Mouse (Mus musculus): ENCODE data around the gene Eme2. TPM values are rescaled to one million over a fixed set of nuclear protein-coding genes. Genes with fewer than 3 reads are reported as not detected.

Gene Eme2
- polyA plus RNA-seq, 1 experiment: 11.2 TPM

DNA sequence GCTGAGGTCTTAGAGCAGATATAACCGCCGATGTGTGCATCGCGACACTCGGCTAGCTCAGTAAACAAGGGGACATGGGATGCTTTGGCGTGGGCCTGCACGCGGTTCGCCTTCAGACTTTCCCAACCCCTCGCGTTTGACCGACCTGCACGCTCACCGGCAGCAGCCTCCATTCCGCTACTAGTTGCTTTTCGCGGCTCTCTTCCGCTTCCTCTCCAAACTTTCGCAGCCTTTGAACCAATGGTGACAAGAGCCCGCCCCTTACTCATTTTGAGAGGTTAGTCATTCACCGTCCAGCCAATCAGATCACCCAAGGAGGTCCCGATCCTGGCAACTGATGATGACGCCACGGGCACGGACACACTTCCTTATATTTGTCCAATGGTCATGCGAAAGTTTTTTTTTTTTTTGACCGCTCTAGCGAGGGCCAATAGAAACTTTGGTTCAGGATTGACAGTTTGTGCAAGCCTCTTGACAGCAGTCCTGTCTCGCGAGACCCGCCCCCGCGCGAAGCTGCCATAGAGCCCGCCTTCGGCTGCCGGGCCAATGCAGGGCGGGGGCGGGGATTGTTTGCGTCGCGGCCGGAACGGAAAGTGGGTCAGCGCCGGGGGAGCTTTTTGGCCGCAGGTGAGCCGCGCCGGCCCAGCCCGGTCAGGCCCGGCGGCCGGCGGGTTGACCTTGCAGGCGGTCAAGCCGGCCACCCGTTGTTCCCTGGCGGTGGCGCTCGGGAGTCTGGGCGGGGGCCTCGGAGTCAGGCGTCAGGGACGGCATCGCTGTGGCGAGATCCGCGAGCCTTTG lies 8.6 kb downstream of the Eme2 start, which contains the start of the genes Nubp2 and Spsb3:
Gene Nubp2, minus strand, starts transcription at position 216 of the 798 bp plus-strand sequence.
Gene Spsb3, plus strand, starts transcription at position 510 of the 798 bp plus-strand sequence.
- Histone ChIP-seq H3K27me3 (ENCODE audit: control insufficient read depth, insufficient read depth, insufficient read length) (no peaks in the 10 kb centered on the region), H3K4me3 (ENCODE audit: insufficient read depth, poor library complexity, severe bottlenecking) (peak within 1 kb of the TSS; percentile 96), H3K79me3 (ENCODE audit: low read depth) (peaks cover 9% of the 10 kb centered on the region), H3K79me2 (ENCODE audit: control insufficient read depth, insufficient read depth) (peaks cover 23% of the 10 kb centered on the region), H3ac (ENCODE audit: control insufficient read depth, insufficient read length, low read depth) (peak within 1 kb of the TSS; percentile 50), H3K36me3 (ENCODE audit: control insufficient read depth, insufficient read depth) (peaks cover 9% of the 10 kb centered on the region)
- peak; percentile 17 for TF ChIP-seq MAX (IDR thresholded peaks at IDR 0.05)
- no peak for TF ChIP-seq CTCF (IDR thresholded peaks at IDR 0.05; ENCODE audit: control insufficient read depth, insufficient read depth, insufficient read length)

DNA sequence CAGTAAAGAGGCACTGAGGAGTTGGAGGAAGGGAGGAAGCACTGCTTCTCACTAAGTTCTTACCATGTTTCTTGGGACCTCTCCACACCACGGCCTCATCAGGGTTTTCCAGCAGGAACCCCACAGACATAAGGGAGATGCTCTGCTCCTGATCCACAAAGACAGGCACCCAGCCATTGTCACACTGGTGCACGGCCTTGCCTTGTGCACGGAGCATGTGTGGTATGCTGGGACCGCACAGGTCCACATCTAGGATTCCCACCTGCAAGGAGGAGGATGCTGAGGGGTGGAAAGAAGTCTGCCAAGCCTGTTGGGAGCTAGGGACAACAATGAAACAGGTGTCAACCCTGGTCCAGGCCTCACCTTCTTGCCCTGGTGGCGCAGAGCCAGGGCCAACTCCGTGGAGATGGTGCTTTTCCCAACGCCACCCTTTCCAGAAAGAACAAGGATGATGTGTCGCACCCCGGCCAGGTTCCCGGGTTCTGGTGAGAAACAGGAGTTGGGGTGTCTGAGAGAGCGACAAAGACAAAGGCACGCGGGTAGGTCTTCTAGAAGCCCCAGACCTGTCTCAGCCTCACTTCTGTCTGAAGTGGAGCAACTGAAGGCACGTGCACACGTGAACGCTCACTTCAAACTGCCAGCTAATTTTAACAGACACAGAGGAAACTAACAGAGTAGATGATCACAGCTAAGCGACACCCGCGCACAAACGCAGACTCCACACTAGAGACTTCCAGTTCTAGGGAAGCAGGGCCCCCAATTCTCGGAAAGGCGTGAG lies 9.3 kb downstream of the Eme2 start:
- H3K79me3 ChIP-seq (ENCODE audit: low read depth): peaks cover 9% of the 10 kb centered on the region
- H3K36me3 ChIP-seq (ENCODE audit: control insufficient read depth, insufficient read depth): peaks cover 4% of the 10 kb centered on the region
- H3K4me3 ChIP-seq (ENCODE audit: insufficient read depth, poor library complexity, severe bottlenecking): peak overlapping the region; percentile 96
- H3K27me3 ChIP-seq (ENCODE audit: control insufficient read depth, insufficient read depth, insufficient read length): no peaks in the 10 kb centered on the region
- peak overlapping the region; percentile 43 for H3ac ChIP-seq (ENCODE audit: control insufficient read depth, insufficient read length, low read depth)
- peaks cover 23% of the 10 kb centered on the region for H3K79me2 ChIP-seq (ENCODE audit: control insufficient read depth, insufficient read depth)
- TF ChIP-seq CEBPB (IDR thresholded peaks at IDR 0.05; ENCODE audit: low read depth): no peak
- no peak for TF ChIP-seq MAX (IDR thresholded peaks at IDR 0.05)
- TF ChIP-seq FOSL1 (IDR thresholded peaks at IDR 0.05; ENCODE audit: insufficient read depth, low read length, poor library complexity, severe bottlenecking): no peak
- no peak for TF ChIP-seq MYOG (IDR thresholded peaks at IDR 0.05; ENCODE audit: control insufficient read depth, extremely low read depth, insufficient read length)
- TF ChIP-seq USF1 (IDR thresholded peaks at IDR 0.05; ENCODE audit: low read depth): no peak
- no peak for TF ChIP-seq MYOD1 (IDR thresholded peaks at IDR 0.05; ENCODE audit: control insufficient read depth, insufficient read length, low read depth)
- no peak for TF ChIP-seq CTCF (IDR thresholded peaks at IDR 0.05; ENCODE audit: control insufficient read depth, insufficient read depth, insufficient read length)

DNA sequence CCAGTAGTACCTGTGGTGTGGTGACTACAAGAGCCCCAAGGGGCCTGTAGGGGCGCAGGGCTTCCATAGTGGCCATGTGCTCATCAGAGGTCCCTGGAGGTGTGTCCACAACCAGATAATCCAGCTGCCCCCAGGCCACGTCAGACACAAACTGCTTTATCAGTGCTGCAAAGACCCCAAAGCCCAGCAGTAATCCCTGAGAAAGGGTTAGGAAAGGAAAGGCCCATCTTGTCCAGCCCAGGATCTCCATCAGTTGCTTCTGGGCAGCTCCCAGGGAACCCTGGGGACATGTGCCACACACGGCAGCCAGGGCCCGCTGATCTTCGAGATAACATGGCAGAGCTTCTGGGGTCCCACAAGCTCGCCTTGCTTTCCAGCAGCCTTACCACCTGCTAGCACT lies 10.5 kb downstream of the Eme2 start:
- Histone ChIP-seq H3K79me3 (ENCODE audit: low read depth) (peaks cover 9% of the 10 kb centered on the region), H3K79me2 (ENCODE audit: control insufficient read depth, insufficient read depth) (peaks cover 23% of the 10 kb centered on the region), H3ac (ENCODE audit: control insufficient read depth, insufficient read length, low read depth) (no peak overlapping the region), H3K4me3 (ENCODE audit: insufficient read depth, poor library complexity, severe bottlenecking) (no peak overlapping the region), H3K27me3 (ENCODE audit: control insufficient read depth, insufficient read depth, insufficient read length) (no peaks in the 10 kb centered on the region), H3K36me3 (ENCODE audit: control insufficient read depth, insufficient read depth) (no peaks in the 10 kb centered on the region)
- TF ChIP-seq CTCF (IDR thresholded peaks at IDR 0.05; ENCODE audit: control insufficient read depth, insufficient read depth, insufficient read length) (no peak), USF1 (IDR thresholded peaks at IDR 0.05; ENCODE audit: low read depth) (no peak)

DNA sequence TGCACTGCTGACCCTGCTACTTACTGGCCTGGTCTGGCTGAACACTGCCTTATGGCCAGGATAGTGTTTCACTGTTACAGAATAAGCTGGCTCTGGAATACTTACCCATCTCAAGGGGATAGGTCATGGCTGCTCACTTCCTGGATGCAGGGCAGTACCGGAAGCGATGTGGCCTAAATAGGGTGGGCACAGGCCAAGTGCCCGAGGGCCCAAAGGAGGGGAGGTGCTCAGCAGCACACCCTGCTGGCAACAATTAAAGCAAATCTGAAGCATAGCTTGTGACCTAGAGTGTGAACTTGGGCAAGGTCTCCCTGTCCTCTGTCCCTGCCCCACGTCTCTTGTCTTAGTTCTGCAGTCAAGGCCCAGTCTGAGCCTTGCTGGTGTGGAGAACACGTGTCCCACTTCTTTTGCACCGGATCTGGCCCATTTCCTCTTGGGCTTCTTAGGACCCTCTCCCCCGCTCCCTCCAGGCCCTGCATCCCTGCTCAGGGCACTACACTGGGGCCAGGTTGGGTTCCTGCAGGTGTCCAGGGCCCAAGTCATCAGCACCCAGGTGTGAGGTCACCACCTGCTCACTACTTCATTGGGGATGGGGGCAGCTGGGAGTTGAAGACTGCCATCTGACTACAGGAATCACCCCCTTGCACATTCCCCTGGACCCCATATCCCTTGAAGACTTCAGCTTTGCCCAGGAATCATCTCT lies 13.0 kb downstream of the Eme2 start:
- H3K27me3 ChIP-seq (ENCODE audit: control insufficient read depth, insufficient read depth, insufficient read length): no peaks in the 10 kb centered on the region
- H3ac ChIP-seq (ENCODE audit: control insufficient read depth, insufficient read length, low read depth): no peak overlapping the region
- H3K36me3 ChIP-seq (ENCODE audit: control insufficient read depth, insufficient read depth): no peaks in the 10 kb centered on the region
- H3K4me3 ChIP-seq (ENCODE audit: insufficient read depth, poor library complexity, severe bottlenecking): no peak overlapping the region
- TF ChIP-seq MAX (IDR thresholded peaks at IDR 0.05) (no peak), CTCF (IDR thresholded peaks at IDR 0.05; ENCODE audit: control insufficient read depth, insufficient read depth, insufficient read length) (peak; percentile 53), MYOD1 (IDR thresholded peaks at IDR 0.05; ENCODE audit: control insufficient read depth, insufficient read length, low read depth) (no peak), MYOG (IDR thresholded peaks at IDR 0.05; ENCODE audit: control insufficient read depth, extremely low read depth, insufficient read length) (no peak), CEBPB (IDR thresholded peaks at IDR 0.05; ENCODE audit: low read depth) (no peak), USF1 (IDR thresholded peaks at IDR 0.05; ENCODE audit: low read depth) (no peak)
- peaks cover 9% of the 10 kb centered on the region for H3K79me3 ChIP-seq (ENCODE audit: low read depth)
- peaks cover 14% of the 10 kb centered on the region for H3K79me2 ChIP-seq (ENCODE audit: control insufficient read depth, insufficient read depth)

DNA sequence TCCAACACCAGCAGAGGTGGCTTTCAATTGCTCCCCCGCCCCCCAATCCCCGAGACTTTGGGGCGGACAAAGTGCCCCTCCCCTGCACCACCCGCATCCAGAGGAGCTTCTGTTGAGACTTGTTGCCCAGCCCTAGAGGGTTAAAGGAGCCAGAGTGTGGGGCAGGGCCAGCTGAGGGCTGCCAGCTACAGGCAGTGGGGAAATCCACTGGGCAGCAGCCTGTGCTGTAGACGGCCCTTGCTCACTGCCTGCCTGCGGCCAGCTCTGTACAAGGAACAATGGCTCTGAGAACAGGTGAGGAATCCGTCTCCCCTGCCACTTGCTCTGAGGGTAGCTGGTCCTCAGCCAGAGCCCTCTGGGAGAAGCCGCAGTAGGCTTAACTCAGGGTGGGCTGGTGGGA lies 16.4 kb downstream of the Eme2 start:
- Histone ChIP-seq H3K79me3 (ENCODE audit: low read depth) (no peaks in the 10 kb centered on the region), H3K79me2 (ENCODE audit: control insufficient read depth, insufficient read depth) (no peaks in the 10 kb centered on the region), H3K36me3 (ENCODE audit: control insufficient read depth, insufficient read depth) (no peaks in the 10 kb centered on the region), H3ac (ENCODE audit: control insufficient read depth, insufficient read length, low read depth) (no peak overlapping the region), H3K27me3 (ENCODE audit: control insufficient read depth, insufficient read depth, insufficient read length) (peaks cover 5% of the 10 kb centered on the region), H3K4me3 (ENCODE audit: insufficient read depth, poor library complexity, severe bottlenecking) (no peak overlapping the region)
- TF ChIP-seq FOSL1 (IDR thresholded peaks at IDR 0.05; ENCODE audit: insufficient read depth, low read length, poor library complexity, severe bottlenecking): no peak
- no peak for TF ChIP-seq CTCF (IDR thresholded peaks at IDR 0.05; ENCODE audit: control insufficient read depth, insufficient read depth, insufficient read length)
- no peak for TF ChIP-seq MYOD1 (IDR thresholded peaks at IDR 0.05; ENCODE audit: control insufficient read depth, insufficient read length, low read depth)
- no peak for TF ChIP-seq MYOG (IDR thresholded peaks at IDR 0.05; ENCODE audit: control insufficient read depth, extremely low read depth, insufficient read length)
- TF ChIP-seq CEBPB (IDR thresholded peaks at IDR 0.05; ENCODE audit: low read depth): no peak
- no peak for TF ChIP-seq USF1 (IDR thresholded peaks at IDR 0.05; ENCODE audit: low read depth)
- TF ChIP-seq MAX (IDR thresholded peaks at IDR 0.05): no peak

Measured in C2C12 (cell line).